Comparison of ENCODE assay signal across 13 mouse cellular contexts in genomic region chrX:51035678-51036209, GRCm38 (mm10). TPM values are rescaled to one million over a fixed set of nuclear protein-coding genes. Genes with fewer than 3 reads are reported as not detected.
DNase-seq lines count a peak whose midpoint lies in the region; ATAC-seq and TF ChIP-seq lines count a peak whose summit lies in the region.
"Had no signal": no experiment of that assay in that cellular context is flagged by ENCODE, and none has a peak within 500 bp of the region (broad histone marks: within the 10 kb centered on the region; RNA-seq: fewer than 3 reads in every experiment).

No protein-coding gene starts in this region.

- TF ChIP-seq POLR2A in limb, embryonic 14.5 days (IDR thresholded peaks at IDR 0.05; ENCODE audit: borderline replicate concordance, extremely low read depth, insufficient read depth, insufficient read length) = no peak

- H3K27me3 ChIP-seq in heart, embryonic 13.5 days (replicated peaks) = peaks cover 4% of the 10 kb centered on the region; the same call in 1 of the 2 replicates
- peaks cover 27% of the 10 kb centered on the region for H3K27me3 ChIP-seq in embryonic facial prominence, embryonic 10.5 days (replicated peaks; ENCODE audit: low read depth, poor library complexity, severe bottlenecking)
- no peaks in the 10 kb centered on the region for H3K27me3 ChIP-seq in limb, embryonic 14.5 days (ENCODE audit: control insufficient read depth, insufficient read depth, low read length)
- H3K27me3 ChIP-seq: hindbrain, embryonic 15.5 days had no signal

- 33% methylated on average over 7 of the region's 7 CpGs for WGBS in heart, embryonic 13.5 days
- 22% methylated on average over 7 of the region's 7 CpGs for WGBS in embryonic facial prominence, embryonic 10.5 days
- WGBS in limb, embryonic 14.5 days = 23% methylated on average over 7 of the region's 7 CpGs

- H3K4me2 ChIP-seq in heart, embryonic 13.5 days = peak overlapping the region; percentile 24; the same call in 1 of the 2 replicates
- H3K4me2 ChIP-seq in limb, embryonic 14.5 days (replicated peaks; ENCODE audit: low read depth, low read length, severe bottlenecking) = no peak overlapping the region
- H3K4me2 ChIP-seq: hindbrain, embryonic 15.5 days had no signal

- no peaks in the 10 kb centered on the region for H3K9me3 ChIP-seq in heart, embryonic 13.5 days
- no peaks in the 10 kb centered on the region for H3K9me3 ChIP-seq in embryonic facial prominence, embryonic 10.5 days
- H3K9me3 ChIP-seq in limb, embryonic 14.5 days (ENCODE audit: control insufficient read depth, low read length) = no peaks in the 10 kb centered on the region
- H3K9me3 ChIP-seq: hindbrain, embryonic 15.5 days had no signal

- no peak for DNase-seq in heart, postnatal 14 days
- DNase-seq in ES-CJ7 (ENCODE audit: low read depth, low spot score) = peak; percentile 42
- peak; percentile 33 for DNase-seq in embryonic facial prominence, embryonic 10.5 days (ENCODE audit: low spot score)
- DNase-seq in limb, embryonic 14.5 days (ENCODE audit: low spot score) = peak; percentile 53
- no peak for DNase-seq in c-Kit-positive CD71-positive TER-119-positive erythroid progenitor cells, embryonic 14.5 days (ENCODE audit: low spot score)
- no peak for DNase-seq in cerebellum, postnatal 25 days
- no peak for DNase-seq in spleen, adult 18-20 months
- DNase-seq: cerebellum, adult 8-10 months; left cerebral cortex, postnatal 4 days; lung, postnatal 14 days had no signal

- 0 out of 2 replicates have a peak overlapping the region, but pooled peaks have one; percentile 15 for H3K27ac ChIP-seq in heart, embryonic 13.5 days (replicated peaks)
- H3K27ac ChIP-seq in embryonic facial prominence, embryonic 10.5 days (replicated peaks) = peak overlapping the region; percentile 76
- peak overlapping the region; percentile 65 for H3K27ac ChIP-seq in limb, embryonic 14.5 days (replicated peaks; ENCODE audit: low read depth, low read length)
- H3K27ac ChIP-seq: hindbrain, embryonic 15.5 days had no signal

- no peak overlapping the region for H3K4me3 ChIP-seq in heart, embryonic 13.5 days
- H3K4me3 ChIP-seq in embryonic facial prominence, embryonic 10.5 days = no peak overlapping the region
- no peak overlapping the region for H3K4me3 ChIP-seq in limb, embryonic 14.5 days (replicated peaks; ENCODE audit: low read length)
- H3K4me3 ChIP-seq: hindbrain, embryonic 15.5 days had no signal

- intact Hi-C loops in heart, postnatal 14 days (cut with DNase I) = no loop called here

- no peak overlapping the region for H3K9ac ChIP-seq in heart, embryonic 13.5 days
- H3K9ac ChIP-seq in limb, embryonic 14.5 days (ENCODE audit: low read depth, low read length, severe bottlenecking) = no peak overlapping the region; the same call in 1 of the 2 replicates
- H3K9ac ChIP-seq: hindbrain, embryonic 15.5 days had no signal

- no peaks in the 10 kb centered on the region for H3K4me1 ChIP-seq in heart, embryonic 13.5 days
- 0 out of 2 replicates have a peak, but pooled peaks cover 10% of the 10 kb centered on the region for H3K4me1 ChIP-seq in embryonic facial prominence, embryonic 10.5 days
- no peaks in the 10 kb centered on the region for H3K4me1 ChIP-seq in limb, embryonic 14.5 days (ENCODE audit: control insufficient read depth, insufficient read depth, low read length)
- H3K4me1 ChIP-seq: hindbrain, embryonic 15.5 days had no signal

- no peak for ATAC-seq in heart, embryonic 13.5 days (ENCODE audit: extremely low read depth, insufficient number of reproducible peaks, low FRiP score, low TSS enrichment)
- ATAC-seq in limb, embryonic 14.5 days (ENCODE audit: low FRiP score, low read depth) = peak; percentile 53; the same call in 1 of the 2 replicates
- ATAC-seq: Patski had no signal

- no peaks in the 10 kb centered on the region for H3K36me3 ChIP-seq in heart, embryonic 13.5 days
- H3K36me3 ChIP-seq in embryonic facial prominence, embryonic 10.5 days (replicated peaks) = no peaks in the 10 kb centered on the region
- H3K36me3 ChIP-seq in limb, embryonic 14.5 days (ENCODE audit: control insufficient read depth, insufficient read depth, low read length) = no peaks in the 10 kb centered on the region
- H3K36me3 ChIP-seq: hindbrain, embryonic 15.5 days had no signal

RNA-seq across cellular contexts. Expression of gene Rap2c, which starts 17.9 kb away (rescaled TPM):
- polyA plus RNA-seq in heart, embryonic 13.5 days (2015; fragmentation: Nextera tagmentation; extraction: Ambion mirVana) = 16.5 and 17.8 TPM in 2 replicates
- 10 to 100 TPM; 23.5 to 25.1 TPM for total RNA-seq in heart, postnatal 14 days (2021)
- 38.6 and 39.3 TPM in 2 replicates for polyA plus RNA-seq in embryonic facial prominence, embryonic 10.5 days (2016; fragmentation: Nextera tagmentation; extraction: Ambion mirVana)
- 33.8 and 34.4 TPM in 2 replicates for polyA plus RNA-seq in limb, embryonic 14.5 days (2012; rRNA removed)
- 36.2 and 39.0 TPM in 2 replicates for polyA plus RNA-seq in limb, embryonic 14.5 days (2014; fragmentation: Nextera tagmentation; extraction: Ambion mirVana)

Comparison
In these comparisons a context has a peak if more than half of its experiments do, and no peak if none do; other contexts are left out.
1. H3K27ac ChIP-seq: peak in every context shown above with its lines; median percentile 76 in embryonic facial prominence, embryonic 10.5 days; 65 in limb, embryonic 14.5 days; 15 in heart, embryonic 13.5 days.
2. DNase-seq: peak in ES-CJ7 (single experiment), embryonic facial prominence, embryonic 10.5 days (single experiment) and limb, embryonic 14.5 days (single experiment); none in heart, postnatal 14 days (0 of 2), c-Kit-positive CD71-positive TER-119-positive erythroid progenitor cells, embryonic 14.5 days (single experiment), cerebellum, postnatal 25 days (0 of 2) and spleen, adult 18-20 months (0 of 2).